Comparison of ENCODE assay signal across 10 mouse cellular contexts in genomic region chr11:83739241-83739640, GRCm38 (mm10). TPM values are rescaled to one million over a fixed set of nuclear protein-coding genes. Genes with fewer than 3 reads are reported as not detected.
DNase-seq lines count a peak whose midpoint lies in the region; ATAC-seq and TF ChIP-seq lines count a peak whose summit lies in the region.
"Had no signal": no experiment of that assay in that cellular context is flagged by ENCODE, and none has a peak within 500 bp of the region (broad histone marks: within the 10 kb centered on the region; RNA-seq: fewer than 3 reads in every experiment).

No protein-coding gene starts in this region.

- H3K4me3 ChIP-seq in liver, embryonic 12.5 days, result no peak overlapping the region
- no peak overlapping the region for H3K4me3 ChIP-seq in embryonic facial prominence, embryonic 11.5 days (ENCODE audit: low read depth, low read length)
- H3K4me3 ChIP-seq in hindbrain, postnatal 0 days (ENCODE audit: low read length), result no peak overlapping the region
- H3K4me3 ChIP-seq: heart, embryonic 13.5 days had no signal

- peak; percentile 92 for TF ChIP-seq CTCF in hindbrain, postnatal 0 days (IDR thresholded peaks at IDR 0.05; ENCODE audit: low read depth)

- ATAC-seq in liver, embryonic 12.5 days, result no peak
- no peak for ATAC-seq in embryonic facial prominence, embryonic 11.5 days (replicated peaks; ENCODE audit: insufficient number of reproducible peaks, low FRiP score, low TSS enrichment, low read depth)
- ATAC-seq in hindbrain, postnatal 0 days, result no peak

- no peak overlapping the region for H3K9ac ChIP-seq in liver, embryonic 12.5 days
- no peak overlapping the region for H3K9ac ChIP-seq in embryonic facial prominence, embryonic 11.5 days (replicated peaks; ENCODE audit: low read length)
- H3K9ac ChIP-seq in hindbrain, postnatal 0 days (replicated peaks; ENCODE audit: low read length), result no peak overlapping the region
- H3K9ac ChIP-seq: heart, embryonic 13.5 days had no signal

- H3K36me3 ChIP-seq in liver, embryonic 12.5 days, result no peaks in the 10 kb centered on the region
- no peaks in the 10 kb centered on the region for H3K36me3 ChIP-seq in embryonic facial prominence, embryonic 11.5 days (replicated peaks; ENCODE audit: control insufficient read depth, insufficient read depth, low read depth, low read length)
- no peaks in the 10 kb centered on the region for H3K36me3 ChIP-seq in hindbrain, postnatal 0 days (ENCODE audit: insufficient read depth, low read length)
- H3K36me3 ChIP-seq: heart, embryonic 13.5 days had no signal

- WGBS in liver, embryonic 12.5 days (ENCODE audit: insufficient replicate concordance), result 22% methylated on average over 5 of the region's 5 CpGs
- WGBS in embryonic facial prominence, embryonic 11.5 days, result 30% methylated on average over 5 of the region's 5 CpGs
- 25% methylated on average over 5 of the region's 5 CpGs for WGBS in hindbrain, postnatal 0 days

- peaks cover 16% of the 10 kb centered on the region for H3K27me3 ChIP-seq in liver, embryonic 12.5 days (replicated peaks)
- no peaks in the 10 kb centered on the region for H3K27me3 ChIP-seq in embryonic facial prominence, embryonic 11.5 days (ENCODE audit: control insufficient read depth, insufficient read depth, low read length)
- no peaks in the 10 kb centered on the region for H3K27me3 ChIP-seq in hindbrain, postnatal 0 days (ENCODE audit: insufficient read depth, low read length)

- DNase-seq in liver, result peak; percentile 65
- DNase-seq in adrenal gland, postnatal 25 days, result peak; percentile 71
- peak; percentile 86 for DNase-seq in embryonic facial prominence, embryonic 11.5 days (ENCODE audit: low spot score)
- peak; percentile 84 for DNase-seq in hindbrain, postnatal 0 days (ENCODE audit: low spot score)
- peak; percentile 76 to 83 for DNase-seq in left cerebral cortex, postnatal 25 days (ENCODE audit: low spot score in 2 of 2)
- peak; percentile 68 for DNase-seq in ovary, postnatal 14 days (ENCODE audit: low spot score)
- peak; percentile 75 for DNase-seq in thymus, postnatal 14 days

- no peak overlapping the region for H3K27ac ChIP-seq in liver, embryonic 12.5 days
- H3K27ac ChIP-seq in embryonic facial prominence, embryonic 11.5 days (replicated peaks; ENCODE audit: low read depth, low read length), result no peak overlapping the region
- no peak overlapping the region for H3K27ac ChIP-seq in hindbrain, postnatal 0 days
- H3K27ac ChIP-seq: heart, embryonic 13.5 days had no signal

- no peaks in the 10 kb centered on the region for H3K4me1 ChIP-seq in liver, embryonic 12.5 days
- no peaks in the 10 kb centered on the region for H3K4me1 ChIP-seq in embryonic facial prominence, embryonic 11.5 days (ENCODE audit: control insufficient read depth, insufficient read depth, low read length)
- no peaks in the 10 kb centered on the region for H3K4me1 ChIP-seq in hindbrain, postnatal 0 days (ENCODE audit: insufficient read depth, low read length)
- H3K4me1 ChIP-seq: heart, embryonic 13.5 days had no signal

- intact Hi-C loops in left cerebral cortex, postnatal 25 days (cut with DNase I), result loop anchor here (1.0 to 10.0 kb wide), 3 partner anchors 104 to 298 kb away; no protein-coding TSS in a partner anchor

- no peaks in the 10 kb centered on the region for H3K9me3 ChIP-seq in liver, embryonic 12.5 days (replicated peaks)
- no peaks in the 10 kb centered on the region for H3K9me3 ChIP-seq in embryonic facial prominence, embryonic 11.5 days (replicated peaks; ENCODE audit: control insufficient read depth, low read length)
- no peaks in the 10 kb centered on the region for H3K9me3 ChIP-seq in hindbrain, postnatal 0 days (ENCODE audit: low read length)
- H3K9me3 ChIP-seq: heart, embryonic 13.5 days had no signal

- no peak overlapping the region for H3K4me2 ChIP-seq in liver, embryonic 12.5 days
- no peak overlapping the region for H3K4me2 ChIP-seq in embryonic facial prominence, embryonic 11.5 days (ENCODE audit: low read depth, low read length)
- H3K4me2 ChIP-seq in hindbrain, postnatal 0 days (ENCODE audit: low read depth, low read length), result no peak overlapping the region
- H3K4me2 ChIP-seq: heart, embryonic 13.5 days had no signal

RNA-seq across cellular contexts. Expression of gene Wfdc21, which starts 7.5 kb away (rescaled TPM):
- polyA plus RNA-seq in liver, embryonic 12.5 days (2016; fragmentation: Nextera tagmentation; extraction: Ambion mirVana), result 3.3 and 4.1 TPM in 2 replicates
- total RNA-seq in adrenal gland, postnatal 25 days (2021), result not detected in 2 replicates
- 0.57 TPM in 1 of 2 replicates, not detected in the other for polyA plus RNA-seq in embryonic facial prominence, embryonic 11.5 days (2014; fragmentation: Nextera tagmentation; extraction: Ambion mirVana)
- total RNA-seq in hindbrain, postnatal 0 days (2014; rRNA removed), result not detected in 2 replicates
- polyA plus RNA-seq in hindbrain, postnatal 0 days (2015; fragmentation: Nextera tagmentation; extraction: Ambion mirVana), result 0.78 TPM in 1 of 2 replicates, not detected in the other
- not detected for total RNA-seq in left cerebral cortex, postnatal 25 days (2021)
- polyA plus RNA-seq: heart, embryonic 13.5 days had no signal

RNA-seq across cellular contexts. Expression of gene Heatr6, which starts 14.3 kb away (rescaled TPM):
- polyA plus RNA-seq in liver, embryonic 12.5 days (2016; fragmentation: Nextera tagmentation; extraction: Ambion mirVana), result 9.7 and 10.4 TPM in 2 replicates
- 17.0 and 17.1 TPM in 2 replicates for total RNA-seq in adrenal gland, postnatal 25 days (2021)
- 21.6 and 22.3 TPM in 2 replicates for polyA plus RNA-seq in embryonic facial prominence, embryonic 11.5 days (2014; fragmentation: Nextera tagmentation; extraction: Ambion mirVana)
- total RNA-seq in hindbrain, postnatal 0 days (2014; rRNA removed), result 24.6 and 28.5 TPM in 2 replicates
- 25.8 and 26.2 TPM in 2 replicates for polyA plus RNA-seq in hindbrain, postnatal 0 days (2015; fragmentation: Nextera tagmentation; extraction: Ambion mirVana)
- total RNA-seq in left cerebral cortex, postnatal 25 days (2021), result 10 to 100 TPM; 12.3 to 14.8 TPM

RNA-seq across cellular contexts. Expression of gene Wfdc18, which starts 30.4 kb away (rescaled TPM):
- not detected in 2 replicates for polyA plus RNA-seq in liver, embryonic 12.5 days (2016; fragmentation: Nextera tagmentation; extraction: Ambion mirVana)
- not detected in 2 replicates for total RNA-seq in adrenal gland, postnatal 25 days (2021)
- not detected in 2 replicates for polyA plus RNA-seq in embryonic facial prominence, embryonic 11.5 days (2014; fragmentation: Nextera tagmentation; extraction: Ambion mirVana)
- total RNA-seq in hindbrain, postnatal 0 days (2014; rRNA removed), result 0.84 TPM in 1 of 2 replicates, not detected in the other
- polyA plus RNA-seq in hindbrain, postnatal 0 days (2015; fragmentation: Nextera tagmentation; extraction: Ambion mirVana), result not detected in 2 replicates
- 1 to 10 TPM; 1.9 to 3.1 TPM for total RNA-seq in left cerebral cortex, postnatal 25 days (2021)
- polyA plus RNA-seq: stomach, embryonic 16.5 days had no signal

RNA-seq across cellular contexts. Expression of gene Wfdc17, which starts 35.5 kb away (rescaled TPM):
- 4.5 and 6.1 TPM in 2 replicates for polyA plus RNA-seq in liver, embryonic 12.5 days (2016; fragmentation: Nextera tagmentation; extraction: Ambion mirVana)
- 0.88 TPM in 1 of 2 replicates, not detected in the other for total RNA-seq in adrenal gland, postnatal 25 days (2021)
- 0.59 TPM in 1 of 2 replicates, not detected in the other for polyA plus RNA-seq in embryonic facial prominence, embryonic 11.5 days (2014; fragmentation: Nextera tagmentation; extraction: Ambion mirVana)
- not detected in 2 replicates for total RNA-seq in hindbrain, postnatal 0 days (2014; rRNA removed)
- polyA plus RNA-seq in hindbrain, postnatal 0 days (2015; fragmentation: Nextera tagmentation; extraction: Ambion mirVana), result 1.00 and 1.1 TPM in 2 replicates
- not detected for total RNA-seq in left cerebral cortex, postnatal 25 days (2021)
